Mouse (Mus musculus): Measurements from ENCODE around the gene Gm10382.
A peak's percentile ranks its signal among the peaks of the same experiment; 100 is the strongest.
"Not testable (repeated sequence)": the region's sequence is repeated elsewhere in the genome, so short reads cannot be mapped to it uniquely, and the experiment has no call there.

Gene Gm10382

GRCm38 (mm10) chr5:125418636-125419035 is 29.5 kb downstream of the Gm10382 start:
- no peak for DNase-seq (ENCODE audit: low read depth, low spot score)

GRCm38 (mm10) chr5:125419124-125419523 is 30.0 kb downstream of the Gm10382 start:
- no peak for DNase-seq (ENCODE audit: low read depth, low spot score)

- DNase-seq (ENCODE audit: low read depth, low spot score): no peak
These were observed 36.7 kb downstream of the Gm10382 start for GRCm38 (mm10) chr5:125425698-125426276.

DNA sequence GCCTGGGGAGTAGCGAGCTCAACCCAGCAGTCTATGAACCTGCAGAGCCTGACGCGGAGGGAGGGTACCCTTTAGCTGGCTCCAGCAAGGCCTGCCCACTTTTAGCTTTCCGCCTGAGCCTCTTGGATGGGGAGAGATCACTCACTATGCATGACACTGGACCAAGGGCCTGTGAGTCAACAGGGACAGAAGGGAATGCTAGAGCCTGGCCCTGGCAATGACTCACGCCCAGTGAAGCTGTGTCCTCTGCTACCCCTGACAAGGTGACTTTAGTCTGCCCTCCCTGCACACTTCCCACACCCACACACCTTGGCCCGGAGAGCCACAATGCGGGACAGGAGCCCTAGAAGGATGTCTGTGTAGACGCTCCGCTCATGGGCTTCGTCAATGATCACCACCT is 37.2 kb downstream of the Gm10382 start:
- DNase-seq (ENCODE audit: low read depth, low spot score): no peak

GRCm38 (mm10) chr5:125432324-125432723 is 43.2 kb downstream of the Gm10382 start:
- not testable (repeated sequence) for DNase-seq (ENCODE audit: low read depth, low spot score)

- peak; percentile 90 for DNase-seq (ENCODE audit: low read depth, low spot score)
These were observed 44.7 kb downstream of the Gm10382 start, which contains the start of gene Dhx37 for GRCm38 (mm10) chr5:125433793-125434337. Gene Dhx37, minus strand, starts transcription at chr5:125434121.

- DNase-seq (ENCODE audit: low read depth, low spot score): not testable (repeated sequence)
These were observed 45.2 kb downstream of the Gm10382 start for GRCm38 (mm10) chr5:125434347-125434746.
